Mouse (Mus musculus) NIH3T3 (cell line): ENCODE results near the gene Kmt5a.

Experiments
- DNase-seq: peaks from one replicate; pipeline ENCODE4 v3.0.0-alpha.2; 2012; ENCODE audit warnings: low read depth

Kmt5a gene

DNA sequence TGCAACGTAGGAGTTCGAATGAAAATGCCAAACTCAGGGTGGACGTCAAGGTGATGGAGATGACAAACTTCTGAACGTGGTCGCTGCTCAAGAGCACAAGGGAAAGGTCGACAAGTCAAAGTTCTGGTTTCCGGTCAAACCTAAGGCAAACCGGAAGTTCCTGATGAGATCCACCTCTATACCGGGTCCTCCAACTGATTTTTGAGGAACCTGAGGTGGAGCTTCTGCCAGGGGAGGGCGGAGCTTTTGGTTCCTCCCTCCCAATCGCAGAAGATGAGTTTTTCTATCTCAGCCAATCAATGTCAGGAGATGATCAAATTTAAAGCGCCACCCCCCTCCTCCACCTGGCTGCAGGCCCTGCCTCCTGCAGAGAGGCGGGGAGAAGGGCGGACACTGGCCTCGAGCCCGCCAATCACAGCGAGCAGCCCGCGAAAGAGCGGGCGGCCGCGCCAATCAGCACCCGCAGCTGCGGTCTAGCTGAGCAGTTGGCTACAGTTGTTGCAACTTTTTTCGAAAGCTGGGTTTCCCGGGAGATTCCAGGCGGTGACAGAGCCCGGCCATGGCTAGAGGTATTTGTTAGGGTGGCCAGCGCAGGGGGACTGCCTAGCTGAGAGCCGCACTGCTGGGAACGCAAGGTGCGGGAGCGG, at the start of gene Kmt5a:
Kmt5a (plus strand) TSS at position 484 of the 647 bp plus-strand sequence.
- peak; percentile 97 for DNase-seq

DNA sequence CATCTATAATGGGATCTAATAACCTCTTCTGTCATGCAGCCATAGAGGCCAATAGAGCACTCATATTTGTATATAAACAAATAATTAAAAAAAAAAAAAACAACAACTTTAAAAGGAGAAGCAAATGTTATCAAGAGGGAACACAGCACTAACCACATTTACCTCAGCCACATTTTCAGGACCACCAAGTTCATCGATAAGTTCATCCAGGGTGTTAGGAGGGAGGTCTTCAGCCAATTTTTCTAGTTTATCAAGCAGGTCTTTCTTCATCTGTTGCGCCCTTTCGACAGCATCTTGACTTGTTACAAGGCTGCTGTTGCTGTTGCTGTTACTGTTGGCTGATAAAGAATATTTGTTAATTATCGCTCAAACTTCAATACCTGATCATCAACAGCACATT, 47.3 kb upstream of the Kmt5a start:
- no peak for DNase-seq

DNA sequence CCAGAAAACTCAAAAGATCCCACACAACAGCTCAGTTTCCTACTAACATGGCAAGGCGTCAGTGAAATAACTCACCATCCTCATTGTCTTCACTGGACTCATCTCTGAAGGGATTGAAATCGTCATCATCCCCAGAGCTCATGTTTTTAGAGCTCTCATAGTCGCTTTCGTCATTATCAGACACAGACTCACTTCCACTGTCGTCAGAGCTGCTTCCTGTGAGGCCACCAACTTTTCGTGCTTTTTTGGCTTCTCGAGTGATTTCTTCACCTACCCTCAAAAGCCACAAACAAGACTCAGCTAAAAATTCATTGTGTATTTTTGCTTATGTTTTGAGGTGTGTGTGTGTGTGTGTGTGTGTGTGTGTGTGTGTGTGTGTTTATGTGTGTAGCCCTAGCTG, 46.0 kb upstream of the Kmt5a start:
- no peak for DNase-seq

DNA sequence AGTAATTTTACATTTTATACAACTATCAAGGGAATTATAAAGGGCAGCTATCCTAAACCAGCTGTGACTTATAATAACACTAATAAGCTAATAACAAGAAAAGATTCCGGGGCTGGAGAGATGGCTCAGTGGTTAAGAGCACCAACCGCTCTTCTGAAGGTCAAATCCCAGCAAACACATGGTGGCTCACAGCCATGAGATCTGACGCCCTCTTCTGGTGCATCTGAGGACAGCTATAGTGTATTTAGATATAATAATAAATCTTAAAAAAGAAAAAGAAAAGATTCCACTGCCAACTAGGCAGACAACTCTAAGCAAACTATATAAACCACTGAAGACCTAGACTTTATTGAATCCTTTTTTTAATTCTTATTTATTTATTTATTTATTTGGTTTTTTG, 28.9 kb upstream of the Kmt5a start:
- DNase-seq: peak; percentile 24

DNA sequence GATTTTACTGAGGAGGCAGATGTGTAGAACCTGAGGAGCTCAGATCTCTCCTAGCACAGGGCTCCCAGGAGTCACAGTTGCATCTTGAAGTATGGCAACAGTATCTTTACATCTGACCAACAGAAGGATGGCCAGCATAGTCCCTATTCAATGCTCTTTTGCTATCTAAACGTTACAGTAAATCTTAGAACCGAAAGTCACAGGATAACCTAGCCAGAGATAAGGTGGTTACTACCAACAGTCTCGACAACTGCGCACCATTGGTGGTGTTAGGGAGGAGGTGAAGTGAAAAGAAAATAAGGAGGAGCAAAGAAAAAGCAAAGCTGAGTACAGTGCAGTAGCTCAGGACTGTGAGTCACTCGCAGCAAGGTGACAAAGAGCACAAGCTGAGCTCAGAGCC, 27.6 kb upstream of the Kmt5a start:
- DNase-seq: no peak

DNA sequence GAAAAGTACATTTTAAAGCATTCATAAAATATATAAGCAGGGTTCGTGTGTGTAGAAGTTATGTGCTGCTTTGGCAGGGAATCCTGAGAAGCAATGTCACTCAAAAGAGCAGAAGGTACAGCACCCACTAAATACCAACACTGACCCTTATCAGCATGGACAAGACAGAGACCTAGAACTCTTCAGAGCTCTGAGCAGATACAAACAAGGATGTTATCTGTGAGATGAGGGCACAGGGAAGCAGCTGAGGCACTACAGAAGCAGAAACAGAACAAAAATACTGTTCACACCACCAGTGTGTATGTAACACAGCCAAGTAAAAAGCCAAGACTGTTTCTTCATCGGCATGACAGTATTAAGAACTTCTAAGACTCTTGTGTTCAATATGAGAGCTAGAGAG, 20.8 kb upstream of the Kmt5a start:
- DNase-seq: no peak

DNA sequence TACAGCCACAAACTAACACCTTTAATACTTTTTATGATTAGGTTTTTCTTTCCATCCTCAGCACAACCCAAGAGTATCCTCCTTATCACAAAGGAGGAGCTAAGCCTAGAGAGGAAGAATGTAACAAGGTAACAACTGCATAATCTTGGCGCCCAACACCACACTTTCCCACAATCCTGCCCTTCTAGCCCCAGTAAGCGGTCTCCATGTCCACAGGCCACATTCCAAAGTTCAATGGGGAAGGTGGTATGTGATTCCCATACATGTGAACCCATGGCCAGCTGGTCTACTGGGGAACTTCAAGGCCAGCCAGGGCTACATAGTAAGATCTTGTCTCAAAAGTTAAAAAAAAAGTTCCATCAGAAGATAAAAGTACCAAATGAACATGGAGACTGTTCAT, 17.9 kb upstream of the Kmt5a start:
- DNase-seq: no peak

DNA sequence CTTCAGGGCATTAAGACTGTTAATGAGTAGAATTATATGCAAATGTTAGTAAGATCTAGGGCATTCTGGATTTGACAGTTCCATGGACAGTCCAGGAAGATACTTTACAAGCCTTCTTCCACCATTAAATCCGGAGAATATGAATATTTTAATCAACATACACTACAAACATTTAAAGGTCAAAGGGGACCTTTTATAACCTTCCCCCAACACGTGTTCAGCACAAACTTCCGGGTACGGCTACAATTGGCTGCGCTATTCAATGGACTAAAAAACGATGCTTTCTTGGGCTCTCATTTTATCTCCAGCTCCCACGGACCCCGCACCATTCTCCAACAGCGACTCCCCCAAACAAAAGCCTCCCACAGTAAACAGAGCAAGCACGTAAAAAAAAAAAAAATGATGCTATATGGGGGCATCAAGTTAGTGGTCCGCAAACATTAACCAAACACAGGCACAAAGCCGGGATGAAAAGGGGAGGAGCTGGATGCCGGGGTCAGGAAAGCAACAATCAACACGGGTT, 15.5 kb upstream of the Kmt5a start:
- DNase-seq: peak; percentile 22

DNA sequence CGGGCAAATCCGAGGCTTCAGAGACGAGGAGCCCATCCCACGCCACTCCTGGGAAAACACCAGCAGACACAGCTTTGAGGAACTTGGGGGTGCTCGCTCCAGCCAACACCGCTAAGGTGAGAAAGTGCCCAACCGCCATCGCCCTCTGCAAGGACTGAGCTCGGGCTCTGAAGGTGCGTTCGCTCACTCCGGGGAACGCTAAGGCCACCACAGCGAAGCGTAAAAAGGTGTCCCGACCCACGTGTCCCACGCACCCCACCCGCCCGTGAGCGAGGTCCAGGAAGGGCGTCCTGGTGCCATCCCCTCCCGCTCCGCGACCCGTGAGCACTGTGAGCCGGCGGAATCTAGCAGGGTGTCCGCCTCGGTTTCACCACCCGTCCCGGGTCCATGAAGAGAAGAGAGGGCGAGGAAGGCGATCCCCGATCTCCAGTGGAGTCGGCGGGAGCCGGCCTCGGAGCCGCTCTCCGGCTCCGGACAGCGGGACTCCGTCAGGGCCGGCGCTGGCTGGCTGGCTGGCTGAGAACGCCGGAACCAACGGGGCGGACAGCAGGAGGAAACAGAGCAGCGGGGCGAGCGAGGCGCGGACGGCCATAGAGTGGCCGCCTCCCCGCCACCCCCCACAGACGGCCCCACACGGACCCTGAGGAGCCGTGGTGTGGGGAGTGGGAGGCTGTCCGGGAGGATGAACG, 14.9 kb upstream of the Kmt5a start:
- peak; percentile 21 for DNase-seq

DNA sequence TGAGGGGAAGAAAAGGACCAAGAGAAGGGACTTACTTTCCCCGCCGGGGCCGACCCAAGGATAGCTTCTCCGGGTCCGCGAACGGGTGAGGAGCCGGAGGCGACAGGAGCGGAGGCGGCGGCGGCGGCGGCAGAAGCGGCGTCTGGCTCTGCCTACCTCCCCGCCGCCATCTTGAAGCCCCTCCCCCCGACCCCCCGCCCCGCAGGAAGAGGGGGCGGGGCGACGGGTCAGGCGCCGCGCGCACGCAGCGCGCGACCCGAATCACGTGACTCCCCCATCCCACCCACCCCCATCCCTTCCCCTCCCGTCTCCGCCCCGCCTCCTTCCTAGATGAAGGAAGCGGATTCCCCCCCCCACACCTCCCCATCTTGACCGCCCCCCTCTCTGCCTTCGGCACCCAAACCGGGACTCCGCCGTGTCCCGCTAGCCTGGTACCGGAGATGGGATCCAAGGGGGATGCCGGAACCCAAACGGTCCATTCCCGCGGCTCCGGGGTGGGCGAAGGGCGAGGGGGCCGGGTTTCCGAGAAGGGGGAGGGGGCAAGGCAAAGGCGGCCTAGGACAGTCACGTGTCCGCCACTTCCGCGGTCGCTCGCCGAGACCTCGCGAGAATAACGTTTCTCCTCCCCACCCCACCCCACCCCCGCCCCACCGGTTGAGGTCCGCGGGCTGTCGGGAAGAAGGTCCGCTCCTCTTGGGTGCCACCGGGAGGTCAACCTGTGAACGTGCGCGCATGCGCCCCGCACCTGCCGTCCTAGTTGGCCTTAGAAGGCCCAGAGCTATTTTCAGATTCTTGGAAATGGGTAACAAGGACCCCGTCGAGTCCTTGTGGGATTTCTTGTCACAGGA, 14.1 kb upstream of the Kmt5a start, which contains the start of gene Sbno1:
Sbno1 (minus strand) TSS at position 590 of the 848 bp plus-strand sequence.
- peak; percentile 97 for DNase-seq

DNA sequence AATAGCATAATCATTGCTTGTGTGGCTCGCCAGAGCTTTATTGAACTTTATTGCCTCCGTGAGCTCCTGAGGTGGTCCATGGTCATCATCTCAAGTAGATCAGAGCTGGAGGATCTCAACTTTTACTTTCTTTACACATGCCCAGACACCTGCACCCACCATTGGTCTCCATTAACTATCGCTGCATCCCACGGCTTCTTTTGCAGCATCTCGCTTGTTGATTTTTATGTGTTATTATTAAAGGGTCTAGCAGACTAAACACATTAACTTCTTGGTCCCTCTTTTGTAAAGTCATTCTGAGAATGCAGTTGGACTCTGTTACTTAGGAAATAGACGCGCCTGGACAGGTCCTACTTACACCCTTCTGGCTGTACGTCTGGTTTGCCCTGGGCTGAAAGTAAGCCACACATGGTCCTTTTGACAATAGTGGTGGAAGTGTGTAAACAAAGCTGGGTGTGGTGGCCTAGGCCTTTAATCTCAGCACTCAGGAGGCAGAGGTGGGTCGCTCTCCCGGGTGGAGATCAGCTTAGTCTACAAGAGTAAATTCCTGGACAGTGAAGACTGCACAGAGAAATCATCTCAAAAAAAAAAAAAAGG, 13.2 kb upstream of the Kmt5a start:
- DNase-seq: no peak

DNA sequence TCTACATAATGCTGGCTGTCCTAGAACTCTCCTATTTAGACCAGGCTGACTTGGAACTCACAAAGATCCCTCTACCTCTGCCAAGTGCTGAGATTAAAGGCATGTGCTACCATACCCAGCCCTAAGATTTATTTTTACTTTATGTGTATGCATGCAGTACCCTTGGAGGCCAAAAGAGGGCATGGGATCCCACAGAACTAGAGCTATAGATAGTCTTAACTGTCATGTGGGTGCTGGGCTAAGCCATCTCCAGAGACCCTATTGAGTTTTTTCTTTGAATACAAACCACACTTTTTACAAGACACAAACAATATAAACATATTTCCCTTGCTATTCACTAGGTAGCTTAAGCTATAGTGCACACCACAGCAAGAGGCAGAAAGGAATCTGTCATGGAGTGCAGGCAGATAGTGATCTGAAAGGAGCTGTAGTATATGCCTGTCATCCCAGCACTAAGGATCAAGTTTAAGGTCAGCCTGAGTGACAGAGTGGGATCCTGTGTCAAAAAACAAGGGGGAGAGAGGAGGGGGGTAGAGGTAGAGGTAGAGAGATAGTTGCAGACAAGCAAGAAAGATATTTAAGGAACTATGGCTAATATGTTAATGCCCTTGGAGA, 7.2 kb upstream of the Kmt5a start:
- DNase-seq: peak; percentile 89

DNA sequence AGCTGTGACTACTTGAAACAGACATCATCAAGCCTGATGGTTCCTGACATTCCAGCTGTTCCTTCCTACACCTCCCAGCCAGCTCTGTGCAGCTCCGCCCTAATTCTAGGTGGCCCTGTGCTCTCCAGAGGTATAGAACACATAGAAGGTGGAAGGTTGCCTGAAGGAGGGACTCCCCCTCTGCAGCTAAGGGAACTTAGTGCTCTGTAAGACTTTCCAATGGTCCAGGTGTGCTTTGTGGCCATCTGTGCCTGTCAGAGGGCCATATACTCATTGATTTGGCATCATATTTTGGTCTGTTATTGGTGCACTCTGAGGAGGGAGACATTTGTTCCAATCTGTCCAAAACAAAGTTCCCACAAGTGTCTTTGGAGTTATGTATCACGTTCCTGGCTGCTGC, 6.7 kb upstream of the Kmt5a start:
- no peak for DNase-seq

DNA sequence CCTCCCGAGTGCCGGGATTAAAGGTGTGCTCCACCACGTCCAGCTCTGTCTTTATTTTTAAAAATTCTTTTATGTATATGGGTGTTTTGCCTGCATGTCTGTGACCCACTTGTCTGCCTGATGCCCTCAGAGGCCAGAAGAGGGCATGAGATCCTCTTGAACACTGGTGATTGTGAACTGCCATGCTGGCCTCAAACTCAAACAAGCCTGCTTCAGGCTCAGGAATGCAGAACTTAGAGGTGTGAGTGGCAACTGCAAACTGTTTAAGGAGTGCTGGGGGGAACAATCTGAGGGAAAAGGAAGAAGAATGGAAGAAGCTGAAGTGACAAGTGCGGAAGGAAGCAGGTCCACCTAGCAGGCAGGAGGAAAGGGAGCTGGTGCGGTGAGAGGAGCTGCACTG, 1.5 kb upstream of the Kmt5a start:
- peak; percentile 54 for DNase-seq

DNA sequence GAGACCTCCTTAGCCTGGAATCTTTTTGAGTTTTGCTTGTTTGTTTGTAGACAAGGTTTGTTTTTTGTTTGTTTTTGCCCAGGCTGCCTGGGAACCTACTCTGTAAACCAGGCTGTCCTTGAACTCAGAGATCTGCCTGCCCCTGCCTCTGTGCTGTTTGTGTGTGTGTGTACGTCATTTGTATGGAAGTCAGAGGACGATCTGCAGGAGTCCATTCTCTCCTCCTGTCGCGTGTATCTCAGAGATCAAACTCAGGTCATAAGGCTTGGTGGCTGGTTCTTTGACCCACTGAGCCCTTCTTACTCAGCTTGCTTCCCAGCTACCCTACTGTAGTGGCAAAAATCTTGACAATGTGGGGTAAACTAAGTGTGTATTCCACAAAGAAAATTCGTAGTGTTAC, 984 bp upstream of the Kmt5a start:
- DNase-seq: no peak

DNA sequence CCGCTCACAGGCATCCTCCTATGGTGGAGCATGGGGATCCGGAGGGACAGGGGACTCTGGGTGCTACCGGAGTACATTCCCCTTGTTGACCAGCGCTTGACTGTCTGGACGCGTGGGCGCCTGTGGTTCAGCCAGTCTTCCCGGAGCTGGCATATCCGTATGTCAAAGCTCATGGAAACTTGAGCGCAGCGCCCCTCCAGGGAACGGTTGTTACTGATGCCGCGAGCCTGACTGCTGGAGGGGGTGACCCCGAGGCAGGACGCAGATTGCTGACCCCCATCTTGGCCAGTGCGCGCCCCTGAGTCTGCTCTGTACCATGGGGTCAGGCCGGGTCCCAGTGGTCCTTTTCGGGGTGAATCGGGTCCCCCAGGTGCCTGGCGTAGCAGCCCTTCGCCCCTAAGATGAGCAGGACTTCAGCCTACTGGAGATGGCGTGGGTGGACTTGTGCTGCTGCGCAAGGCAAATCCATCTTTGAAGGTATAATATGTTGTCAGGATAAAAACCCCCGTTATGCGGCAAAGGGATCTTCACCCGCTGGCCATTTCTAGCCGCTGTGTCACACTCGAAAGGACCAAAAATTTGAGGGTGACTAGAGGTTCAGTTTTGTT, 468 bp downstream of the Kmt5a start:
- peak; percentile 78 for DNase-seq

DNA sequence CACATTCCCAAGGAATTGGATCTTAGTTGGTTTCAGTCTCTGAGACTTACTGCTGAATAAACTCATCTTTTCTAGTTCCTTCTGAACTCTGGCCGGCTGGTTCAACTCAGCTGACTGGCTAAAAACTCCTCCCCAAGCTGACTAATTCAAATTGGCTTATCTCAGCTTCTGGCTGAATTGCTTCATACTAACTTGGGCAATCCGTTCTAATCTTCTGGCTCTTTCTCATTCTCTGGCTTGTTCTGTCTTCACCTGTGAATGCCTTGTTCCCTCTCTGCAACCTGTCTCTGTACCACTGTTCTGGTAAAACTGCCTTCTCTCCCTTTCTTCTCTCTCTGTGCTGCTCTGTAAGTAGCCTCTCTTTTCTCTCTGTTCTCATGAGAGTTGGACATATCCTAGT, 2.9 kb downstream of the Kmt5a start:
- peak; percentile 54 for DNase-seq

DNA sequence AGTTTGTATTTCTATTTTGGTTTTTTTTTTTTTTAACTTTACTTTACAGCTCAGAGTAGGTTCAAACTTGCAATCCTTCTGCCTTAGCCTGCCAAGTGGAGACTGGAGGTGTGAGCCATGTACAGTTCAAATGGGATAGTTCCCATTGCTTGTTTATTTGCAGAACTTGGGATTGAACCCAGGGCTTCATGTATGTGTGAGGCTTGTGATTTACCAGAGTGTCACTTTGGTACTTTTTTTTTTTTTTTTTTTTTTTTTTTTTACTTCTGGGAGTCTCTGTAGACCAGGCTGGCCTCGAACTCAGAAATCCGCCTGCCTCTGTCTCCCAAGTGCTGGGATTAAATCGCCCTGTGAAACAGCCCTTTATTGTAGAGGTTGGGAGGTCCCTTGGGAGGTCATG, 4.5 kb downstream of the Kmt5a start:
- DNase-seq: no peak

DNA sequence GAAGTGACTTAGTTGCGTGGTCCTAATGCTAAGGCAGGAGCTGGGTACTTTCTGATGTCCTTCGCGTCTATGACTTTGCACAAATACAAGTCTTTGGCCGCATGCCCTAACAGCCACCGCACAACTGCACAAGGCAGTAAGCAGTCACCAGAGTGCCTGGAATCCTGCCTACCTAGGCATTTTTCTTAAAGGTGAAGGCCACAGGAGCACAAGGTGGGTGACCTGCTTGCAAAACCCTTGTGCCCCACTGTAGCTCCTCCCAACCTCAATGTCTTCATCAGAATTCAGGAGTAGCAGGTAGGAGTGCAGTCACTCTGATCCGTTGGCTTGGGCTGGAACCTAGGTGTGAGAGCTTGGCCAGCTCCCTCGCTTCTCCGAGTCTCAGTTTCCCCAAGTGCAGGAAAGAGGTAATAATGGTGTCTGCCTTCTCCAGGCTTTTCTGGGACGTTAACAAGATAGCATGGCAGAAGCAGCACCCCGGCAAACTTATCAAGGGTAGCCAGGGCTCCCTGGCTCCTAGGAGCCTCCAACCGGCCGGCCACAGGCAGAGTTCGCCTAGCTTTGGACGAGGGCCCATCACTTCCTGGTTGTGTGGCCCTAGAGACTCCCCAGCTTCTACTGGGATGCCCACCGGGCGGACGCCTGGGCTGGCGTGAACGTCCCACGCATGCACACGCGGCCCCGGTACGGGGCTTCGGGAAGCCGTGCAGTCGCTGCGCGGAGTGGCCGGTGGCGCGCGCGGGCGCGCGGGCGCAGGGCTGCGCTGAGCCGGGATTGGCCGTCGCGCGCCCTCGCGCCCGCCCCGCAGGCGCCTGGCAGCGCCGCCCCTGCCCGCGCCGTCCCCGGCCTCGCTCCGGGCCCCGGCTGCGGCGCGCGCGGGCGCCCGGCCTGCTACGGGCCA, 5.2 kb downstream of the Kmt5a start:
- DNase-seq: peak; percentile 88

DNA sequence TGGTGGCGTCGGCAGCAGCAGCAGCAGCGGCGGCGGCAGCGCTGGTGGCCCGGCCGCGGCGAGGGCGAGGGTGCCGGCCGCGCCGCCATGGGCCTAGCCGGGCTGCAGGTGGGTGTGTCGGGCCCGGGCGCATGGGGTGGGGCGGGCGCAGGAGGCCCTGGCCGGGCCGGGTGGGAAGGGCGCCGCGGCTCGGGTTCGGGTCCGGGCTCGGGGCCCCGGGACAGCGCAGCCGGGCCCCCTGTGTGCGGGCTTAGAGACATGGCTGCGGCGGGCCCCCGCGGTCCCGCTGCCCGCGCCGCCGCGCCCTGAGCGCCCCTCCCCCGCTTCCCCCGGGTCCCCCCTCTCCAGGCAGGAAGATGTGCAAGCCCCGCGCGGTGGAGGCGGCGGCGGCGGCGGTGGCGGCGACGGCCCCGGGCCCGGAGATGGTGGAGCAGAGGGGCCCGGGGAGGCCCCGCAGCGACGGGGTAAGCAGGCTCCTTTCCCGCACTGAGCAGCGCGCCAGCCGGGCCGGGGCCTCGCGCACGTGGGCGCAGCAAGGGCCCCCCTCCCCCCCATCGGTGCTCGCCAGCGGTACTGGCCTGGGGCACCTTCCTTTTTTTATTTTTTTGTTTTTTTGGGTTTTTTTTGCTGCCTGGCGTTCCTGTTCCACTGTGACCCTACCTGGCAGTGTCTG, 6.0 kb downstream of the Kmt5a start:
- DNase-seq: peak; percentile 65
